Mouse (Mus musculus) midbrain, postnatal 0 days (tissue): ENCODE results near the gene Cldn17. TPM values are rescaled to one million over a fixed set of nuclear protein-coding genes. Genes with fewer than 3 reads are reported as not detected.

Experiments
- ATAC-seq: fragments of 200-750 bp; cut with Nextera tagmentation; 2 replicates; pipeline ENCODE4 v1.8.0; 2017; ENCODE audit warnings: moderate number of reproducible peaks, mild to moderate bottlenecking, moderate TSS enrichment, moderate library complexity; ENCODE audit not compliant: low FRiP score
- DNase-seq: peaks from one replicate; pipeline ENCODE4 v3.0.0-alpha.2; 2015; ENCODE audit warnings: low spot score
- H3K27ac ChIP-seq: fragments of 300-500 bp; sonication (generic); 2 replicates; pipeline ENCODE4 v1.5.1; 2014; ENCODE audit warnings: low read depth, mild to moderate bottlenecking, low read length, mixed read lengths
- H3K27me3 ChIP-seq: fragments of 300-500 bp; sonication (generic); 2 replicates; pipeline ENCODE4 v1.6.1; 2014; ENCODE audit warnings: low read length, control low read depth, mixed read lengths; ENCODE audit not compliant: insufficient read depth
- H3K36me3 ChIP-seq: fragments of 300-500 bp; sonication (generic); 2 replicates; pipeline ENCODE4 v1.6.1; 2014; ENCODE audit warnings: low read length, control low read depth, mixed read lengths; ENCODE audit not compliant: insufficient read depth
- H3K4me1 ChIP-seq: fragments of 300-500 bp; sonication (generic); 2 replicates; pipeline ENCODE4 v1.6.1; 2014; ENCODE audit warnings: mild to moderate bottlenecking, control low read depth, antibody characterized with exemption, low read length, mixed read lengths; ENCODE audit not compliant: insufficient read depth
- H3K4me2 ChIP-seq: fragments of 300-500 bp; sonication (generic); 2 replicates; pipeline ENCODE4 v1.6.1; 2014; ENCODE audit warnings: low read depth, mild to moderate bottlenecking, low read length, mixed read lengths; ENCODE audit not compliant: poor library complexity, severe bottlenecking
- H3K4me3 ChIP-seq: fragments of 300-500 bp; sonication (generic); 2 replicates; pipeline ENCODE4 v1.5.1; 2014; ENCODE audit warnings: low read depth, mild to moderate bottlenecking, low read length, moderate library complexity
- H3K9ac ChIP-seq: fragments of 300-500 bp; sonication (generic); replicated peaks from 2 replicates; pipeline ENCODE4 v1.6.1; 2014; ENCODE audit warnings: mild to moderate bottlenecking, low read length, moderate library complexity, mixed read lengths; ENCODE audit not compliant: poor library complexity, severe bottlenecking
- H3K9me3 ChIP-seq: fragments of 300-500 bp; sonication (generic); 2 replicates; pipeline ENCODE4 v1.6.1; 2016; ENCODE audit warnings: low read length, control low read depth
- CTCF ChIP-seq: IDR thresholded peaks from 2 replicates; pipeline ENCODE4 v1.5.1; 2016; ENCODE audit warnings: antibody characterized with exemption, mild to moderate bottlenecking
- WGBS: fragments of 180-500 bp; shearing (Covaris S2); extraction: QIAGEN DNeasy Blood & Tissue Kit; methylation state at CpG from one replicate; pipeline ENCODE4 v1.1.7; 2014; 5-methylcytosine and 5-hydroxymethylcytosine counted together
- polyA plus RNA-seq: library from polyadenylated mRNA; unstranded; fragments of >200 nt; fragmentation: Nextera tagmentation; extraction: Ambion mirVana; gene quantifications from 2 replicates; pipeline ENCODE4 v1.2.1, GENCODE M21; 2015
- total RNA-seq: library from RNA; depleted of rRNA; stranded (reverse); fragments of >200 nt; gene quantifications from 2 replicates; pipeline ENCODE4 v1.2.3, GENCODE M21; 2014; rRNA removed

The Cldn17 gene
- total RNA-seq (not detected in 2 replicates), polyA plus RNA-seq (not detected in 2 replicates)

DNA sequence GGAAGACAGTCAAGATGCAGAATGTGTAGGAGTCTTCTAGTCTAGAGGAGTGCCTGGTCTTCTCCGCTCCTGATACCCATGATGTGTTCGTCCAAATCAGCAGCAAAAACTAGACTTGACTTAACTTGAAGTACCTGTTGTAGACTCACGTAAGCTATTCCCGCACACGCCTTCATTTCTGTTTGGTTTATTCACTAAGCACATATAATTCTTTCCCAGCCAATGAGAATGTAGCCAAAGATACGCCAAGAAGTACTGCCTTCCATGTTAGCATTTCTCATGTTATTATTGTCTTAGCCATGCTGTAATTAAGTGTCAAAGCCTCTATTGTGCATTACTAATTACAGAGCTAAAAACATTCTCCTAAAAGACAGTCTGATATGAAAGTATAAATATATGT lies at the start of gene Cldn17:
TSS of gene Cldn17 (minus strand) at position 101 of the 400 bp plus-strand sequence.
- Histone ChIP-seq H3K4me1 (no peaks in the 10 kb centered on the region), H3K27ac (no peak within 1 kb of the TSS), H3K4me2 (no peak within 1 kb of the TSS), H3K36me3 (no peaks in the 10 kb centered on the region), H3K9me3 (no peaks in the 10 kb centered on the region), H3K27me3 (no peaks in the 10 kb centered on the region), H3K4me3 (no peak within 1 kb of the TSS), H3K9ac (no peak within 1 kb of the TSS)
- 95% methylated on average over 6 of the region's 6 CpGs for WGBS
- ATAC-seq (no peak), DNase-seq (no peak)
- TF ChIP-seq CTCF = no peak

GRCm38 (mm10) chr16:88542488-88542887 lies 35.7 kb upstream of the Cldn17 start:
- no peaks in the 10 kb centered on the region for H3K36me3 ChIP-seq
- ATAC-seq = no peak
- H3K4me2 ChIP-seq = no peak overlapping the region
- no peak overlapping the region for H3K4me3 ChIP-seq
- H3K9ac ChIP-seq = no peak overlapping the region
- no peaks in the 10 kb centered on the region for H3K9me3 ChIP-seq
- H3K4me1 ChIP-seq = no peaks in the 10 kb centered on the region
- 54% methylated on average over 6 of the region's 6 CpGs for WGBS
- TF ChIP-seq CTCF = peak; percentile 63
- peak; percentile 40 for DNase-seq
- H3K27ac ChIP-seq = no peak overlapping the region
- H3K27me3 ChIP-seq = no peaks in the 10 kb centered on the region

GRCm38 (mm10) chr16:88539841-88540487 lies 33.2 kb upstream of the Cldn17 start:
- no peak for ATAC-seq
- Histone ChIP-seq H3K36me3 (no peaks in the 10 kb centered on the region), H3K9me3 (no peaks in the 10 kb centered on the region), H3K4me2 (no peak overlapping the region), H3K27me3 (no peaks in the 10 kb centered on the region), H3K27ac (no peak overlapping the region), H3K4me3 (no peak overlapping the region), H3K9ac (no peak overlapping the region), H3K4me1 (no peaks in the 10 kb centered on the region)
- 79% methylated on average over 3 of the region's 3 CpGs for WGBS
- no peak for DNase-seq
- no peak for TF ChIP-seq CTCF

DNA sequence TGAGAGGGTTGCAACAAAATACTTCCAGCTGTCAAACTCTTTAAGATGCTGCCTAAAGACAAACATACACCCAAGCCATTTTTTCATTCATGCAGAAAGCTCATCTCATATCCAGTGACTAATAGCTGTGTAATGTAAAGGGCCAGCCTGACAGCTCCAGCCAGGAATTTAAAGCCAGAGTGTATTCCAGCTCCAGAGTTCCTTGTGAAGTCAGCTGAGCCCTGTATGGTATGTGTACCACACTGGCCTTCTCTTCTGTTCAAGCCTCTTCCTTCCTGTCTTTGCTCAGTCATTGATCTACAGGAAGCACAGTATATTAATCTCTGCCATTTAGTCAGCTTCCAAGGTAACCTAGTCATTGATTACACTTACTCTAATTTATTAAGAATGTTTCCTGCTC lies 4.6 kb upstream of the Cldn17 start:
- no peak overlapping the region for H3K4me3 ChIP-seq
- ATAC-seq (no peak), DNase-seq (no peak)
- H3K9me3 ChIP-seq = no peaks in the 10 kb centered on the region
- H3K4me2 ChIP-seq = no peak overlapping the region
- no peaks in the 10 kb centered on the region for H3K4me1 ChIP-seq
- no peak for TF ChIP-seq CTCF
- no peaks in the 10 kb centered on the region for H3K27me3 ChIP-seq
- no peaks in the 10 kb centered on the region for H3K36me3 ChIP-seq
- H3K27ac ChIP-seq = no peak overlapping the region
- no peak overlapping the region for H3K9ac ChIP-seq

DNA sequence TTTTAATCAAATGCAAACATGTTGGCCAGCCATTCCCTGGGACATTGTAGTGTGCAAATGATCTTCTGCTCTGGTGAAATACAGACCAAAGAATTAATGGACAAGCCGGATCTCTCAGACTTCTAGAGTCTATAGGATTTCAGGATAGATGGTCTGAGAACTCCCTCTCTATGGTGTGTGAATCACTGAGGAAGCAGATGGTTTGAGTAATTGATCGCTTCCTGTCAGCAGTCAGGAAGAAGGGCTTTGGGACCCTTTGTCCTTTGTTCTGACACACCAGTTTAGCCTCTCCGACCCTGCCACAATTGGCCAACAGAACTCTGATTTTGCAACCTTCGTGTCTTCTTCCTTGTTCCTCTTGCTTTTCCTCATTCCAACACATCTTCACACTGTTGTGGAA lies 1.4 kb upstream of the Cldn17 start:
- H3K9ac ChIP-seq = no peak overlapping the region
- H3K4me3 ChIP-seq = no peak overlapping the region
- 80% methylated on average over 4 of the region's 4 CpGs for WGBS
- H3K4me2 ChIP-seq = no peak overlapping the region
- no peaks in the 10 kb centered on the region for H3K36me3 ChIP-seq
- no peaks in the 10 kb centered on the region for H3K9me3 ChIP-seq
- no peak for ATAC-seq
- no peaks in the 10 kb centered on the region for H3K27me3 ChIP-seq
- no peaks in the 10 kb centered on the region for H3K4me1 ChIP-seq
- H3K27ac ChIP-seq = no peak overlapping the region
- DNase-seq = no peak
- no peak for TF ChIP-seq CTCF

DNA sequence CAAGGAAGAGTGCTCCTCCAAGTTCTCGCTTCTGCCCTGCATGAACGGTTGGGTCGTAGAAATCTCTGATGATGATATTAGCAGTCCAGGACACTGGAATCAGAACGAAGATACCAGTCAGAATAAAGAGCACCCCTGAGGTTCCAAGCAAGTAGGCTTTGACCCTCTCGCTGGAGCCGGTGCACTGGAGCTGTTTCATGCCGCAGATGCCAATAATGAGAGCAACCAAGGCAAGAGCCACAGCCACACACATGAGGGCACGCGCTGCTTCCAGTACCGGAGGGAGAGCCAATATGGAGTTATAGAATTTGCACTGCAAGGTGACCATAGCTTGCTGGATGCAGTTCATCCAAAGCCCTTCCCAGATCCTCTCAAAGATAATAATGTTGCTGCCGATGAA lies 440 bp downstream of the Cldn17 start:
- H3K9ac ChIP-seq = no peak overlapping the region
- no peaks in the 10 kb centered on the region for H3K36me3 ChIP-seq
- H3K27ac ChIP-seq = no peak overlapping the region
- no peaks in the 10 kb centered on the region for H3K27me3 ChIP-seq
- no peaks in the 10 kb centered on the region for H3K4me1 ChIP-seq
- no peak for ATAC-seq
- H3K9me3 ChIP-seq = no peaks in the 10 kb centered on the region
- no peak overlapping the region for H3K4me3 ChIP-seq
- no peak for DNase-seq
- 93% methylated on average over 11 of the region's 11 CpGs for WGBS
- TF ChIP-seq CTCF = no peak
- no peak overlapping the region for H3K4me2 ChIP-seq
